Mouse (Mus musculus) forebrain, embryonic 13.5 days (tissue): ENCODE results near the gene Ak3. TPM values are rescaled to one million over a fixed set of nuclear protein-coding genes. Genes with fewer than 3 reads are reported as not detected.
A peak's percentile ranks its signal among the peaks of the same experiment; 100 is the strongest.

Source experiments
- ATAC-seq: fragments of 200-750 bp; cut with Nextera tagmentation; 2 replicates; pipeline ENCODE4 v1.8.0; 2017
- H3K27ac ChIP-seq: fragments of 300-500 bp; sonication (generic); 2 replicates; pipeline ENCODE4 v1.5.1; 2015; ENCODE audit warnings: inconsistent platforms, mild to moderate bottlenecking, moderate library complexity
- H3K27me3 ChIP-seq: fragments of 300-500 bp; sonication (generic); 2 replicates; pipeline ENCODE4 v1.6.1; 2015; ENCODE audit warnings: mild to moderate bottlenecking, inconsistent platforms
- H3K36me3 ChIP-seq: fragments of 300-500 bp; sonication (generic); 2 replicates; pipeline ENCODE4 v1.6.1; 2015; ENCODE audit warnings: mild to moderate bottlenecking, inconsistent platforms; ENCODE audit not compliant: poor library complexity, severe bottlenecking
- H3K4me1 ChIP-seq: fragments of 300-500 bp; sonication (generic); 2 replicates; pipeline ENCODE4 v1.6.1; 2015; ENCODE audit warnings: inconsistent platforms
- H3K4me2 ChIP-seq: fragments of 300-500 bp; sonication (generic); 2 replicates; pipeline ENCODE4 v1.6.1; 2015; ENCODE audit warnings: inconsistent platforms, mild to moderate bottlenecking, moderate library complexity
- H3K4me3 ChIP-seq: fragments of 300-500 bp; sonication (generic); 2 replicates; pipeline ENCODE4 v1.5.1; 2015; ENCODE audit warnings: mild to moderate bottlenecking, inconsistent platforms
- H3K9ac ChIP-seq: fragments of 300-500 bp; sonication (generic); 2 replicates; pipeline ENCODE4 v1.6.1; 2015; ENCODE audit warnings: mild to moderate bottlenecking, inconsistent platforms
- H3K9me3 ChIP-seq: fragments of 300-500 bp; sonication (generic); replicated peaks from 2 replicates; pipeline ENCODE4 v1.6.1; 2016; ENCODE audit warnings: inconsistent platforms
- WGBS: fragments of 180-500 bp; shearing (Covaris S2); methylation state at CpG from one replicate; pipeline ENCODE4 v1.1.7; 2015; 5-methylcytosine and 5-hydroxymethylcytosine counted together
- polyA plus RNA-seq: library from polyadenylated mRNA; unstranded; fragments of >200 nt; fragmentation: Nextera tagmentation; extraction: Ambion mirVana; gene quantifications from 2 replicates; pipeline ENCODE4 v1.2.1, GENCODE M21; 2015

Gene Ak3
- polyA plus RNA-seq, 1 experiment from 2014 or later, result 59.5 TPM

GRCm38 (mm10) chr19:28982617-28983016 is 65.1 kb downstream of the Ak3 start:
- no peak for ATAC-seq
- H3K4me1 ChIP-seq, result no peaks in the 10 kb centered on the region
- H3K9me3 ChIP-seq, result no peaks in the 10 kb centered on the region
- H3K27me3 ChIP-seq, result no peaks in the 10 kb centered on the region
- H3K27ac ChIP-seq, result no peak overlapping the region
- no peak overlapping the region for H3K4me3 ChIP-seq
- H3K9ac ChIP-seq, result no peak overlapping the region
- H3K36me3 ChIP-seq, result no peaks in the 10 kb centered on the region
- H3K4me2 ChIP-seq, result no peak overlapping the region
- WGBS, result 88% methylated on average over 7 of the region's 7 CpGs

DNA sequence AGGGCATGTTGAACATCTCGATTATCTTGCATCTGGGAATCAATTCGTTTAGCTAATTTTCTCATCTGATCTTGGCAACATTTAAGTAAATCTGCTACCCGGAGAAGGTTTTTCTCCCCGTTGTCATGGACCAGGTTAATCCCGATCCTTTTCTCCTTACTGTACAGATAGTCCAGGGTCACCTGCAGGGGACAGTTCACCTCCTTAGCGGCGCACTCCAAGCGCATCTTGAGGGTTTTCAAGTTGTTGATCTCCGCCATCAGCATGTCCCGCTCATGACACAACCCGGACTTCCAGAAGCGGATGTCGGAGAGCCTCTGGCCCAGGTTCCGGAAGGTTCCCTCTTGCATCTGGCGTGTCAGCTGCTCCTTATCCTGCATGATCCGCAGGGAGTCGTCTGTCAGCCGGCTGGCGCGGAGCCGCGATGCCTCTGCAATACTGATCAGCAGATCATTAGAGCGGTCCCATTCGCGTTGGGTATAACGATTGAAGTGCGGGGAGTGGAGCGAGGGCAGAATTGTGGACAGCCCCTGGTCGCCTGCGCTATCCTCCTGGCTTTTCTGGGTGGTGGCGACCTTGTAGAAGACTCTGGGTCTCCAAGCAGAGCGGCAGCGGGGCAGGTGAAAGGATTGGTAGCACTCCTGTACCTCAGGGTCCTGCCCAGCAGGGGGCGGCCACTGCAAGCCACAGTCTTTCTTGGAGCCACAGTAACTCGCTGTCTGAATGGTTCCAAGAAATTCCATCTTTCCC is 72.7 kb downstream of the Ak3 start:
- Histone ChIP-seq H3K27me3 (peaks cover 3% of the 10 kb centered on the region; the same call in 1 of the 2 replicates), H3K4me3 (peak overlapping the region; percentile 42), H3K4me1 (no peaks in the 10 kb centered on the region; the same call in 1 of the 2 replicates), H3K9ac (peak overlapping the region; percentile 58), H3K27ac (no peak overlapping the region), H3K36me3 (no peaks in the 10 kb centered on the region), H3K9me3 (no peaks in the 10 kb centered on the region), H3K4me2 (peak overlapping the region; percentile 70)
- peak; percentile 93 for ATAC-seq
- WGBS, result 17% methylated on average over 35 of the region's 35 CpGs

Other genes with a start within 250 kb of the Ak3 start
- gene Slc1a1, start 212.9 kb downstream of the Ak3 start, polyA plus RNA-seq, result 10.1 and 10.7 TPM in 2 replicates
- 5.3 and 5.5 TPM in 2 replicates for gene Plpp6, start 84.0 kb downstream of the Ak3 start, polyA plus RNA-seq
- 0.79 and 1.6 TPM in 2 replicates for gene 4430402I18Rik, start 80.2 kb downstream of the Ak3 start, polyA plus RNA-seq
- gene Cdc37l1, start 57.6 kb downstream of the Ak3 start, polyA plus RNA-seq, result 47.4 and 50.7 TPM in 2 replicates
- 37.7 and 38.5 TPM in 2 replicates for gene Rcl1, start 53.4 kb upstream of the Ak3 start, polyA plus RNA-seq
- 10.1 and 10.7 TPM in 2 replicates for gene Jak2, start 203.9 kb upstream of the Ak3 start, polyA plus RNA-seq